Mouse (Mus musculus) layer of hippocampus, adult 18-20 months (tissue): ENCODE results near the gene Olfr5. TPM values are rescaled to one million over a fixed set of nuclear protein-coding genes. Genes with fewer than 3 reads are reported as not detected.
"Not testable (repeated sequence)": the region's sequence is repeated elsewhere in the genome, so short reads cannot be mapped to it uniquely, and the experiment has no call there.

Experiments used
- DNase-seq, 2 experiments: peaks; one replicate each; pipeline ENCODE4 v3.0.0; 2022; ENCODE audit warnings: low spot score in 2 of 2
- long read RNA-seq: library from polyadenylated mRNA; stranded (forward); transcript quantifications from one replicate; pipeline ENCODE4 v2.0.0, GENCODE M21; 2021
- total RNA-seq, 2 experiments: library from RNA; stranded (reverse); gene quantifications; 2 replicates each; pipeline ENCODE4 v1.2.3; 2021

The Olfr5 gene
- not detected for total RNA-seq
- long read RNA-seq, result 0 reads

DNA sequence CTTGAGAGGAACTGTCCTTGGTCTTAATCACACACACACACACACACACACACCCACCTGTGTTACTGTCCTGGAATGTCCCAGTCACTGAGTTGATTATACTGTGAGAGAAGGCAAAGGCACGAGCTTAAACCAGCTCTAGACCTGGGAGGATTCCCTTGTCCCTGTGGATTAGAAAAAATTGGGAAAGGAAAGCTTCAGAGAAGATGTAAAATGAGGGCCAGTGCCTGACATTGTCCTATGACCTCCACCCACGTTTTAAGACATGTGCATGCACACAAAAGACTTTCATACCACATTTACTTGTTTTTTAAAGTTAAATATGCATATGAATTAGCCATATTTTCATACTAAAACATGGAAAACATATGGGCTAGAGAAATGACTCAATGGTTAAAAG is at the start of gene Olfr5:
Gene Olfr5 (minus strand): TSS at position 101 of the 400 bp plus-strand sequence.
- no peak for DNase-seq

DNA sequence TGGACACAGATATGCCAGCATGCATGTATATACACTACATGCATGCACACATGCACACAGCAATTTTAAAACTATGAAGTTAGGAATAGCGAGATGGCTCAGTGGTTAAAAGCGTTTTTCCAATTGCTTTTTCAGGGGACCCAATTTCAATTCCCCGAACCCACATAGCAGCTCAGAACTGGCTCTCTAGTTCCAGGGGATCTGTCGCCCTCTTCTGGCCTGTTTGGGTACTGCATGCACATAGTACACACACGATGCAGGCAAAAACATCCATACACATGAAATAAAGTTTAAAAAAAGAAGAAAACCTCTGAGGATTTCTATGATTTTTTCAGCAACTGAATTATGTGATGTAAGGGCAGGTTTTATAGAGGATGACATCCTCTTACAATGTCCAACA is 39.4 kb upstream of the Olfr5 start:
- DNase-seq, result peak in 1 of 2 experiments; percentile 5

DNA sequence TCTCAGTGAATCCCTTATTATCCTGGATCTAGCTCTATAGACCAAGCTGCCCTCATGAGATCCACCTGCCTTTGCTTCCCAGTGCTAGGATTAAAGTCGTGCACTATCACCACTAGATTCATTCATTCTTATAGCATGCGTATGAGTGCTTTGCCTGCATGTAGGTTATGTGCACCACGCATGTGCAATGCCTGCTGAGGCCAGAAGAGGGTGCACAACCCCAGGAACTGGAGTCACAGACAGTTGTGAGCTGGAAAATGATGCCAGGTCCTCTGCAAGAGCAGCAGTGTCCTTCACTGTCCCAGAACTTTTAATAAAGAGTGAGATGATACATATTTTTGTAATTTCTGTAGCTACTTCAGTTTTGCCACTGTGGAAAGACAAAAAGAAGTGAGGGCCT is 38.3 kb upstream of the Olfr5 start:
- DNase-seq, result no peak

DNA sequence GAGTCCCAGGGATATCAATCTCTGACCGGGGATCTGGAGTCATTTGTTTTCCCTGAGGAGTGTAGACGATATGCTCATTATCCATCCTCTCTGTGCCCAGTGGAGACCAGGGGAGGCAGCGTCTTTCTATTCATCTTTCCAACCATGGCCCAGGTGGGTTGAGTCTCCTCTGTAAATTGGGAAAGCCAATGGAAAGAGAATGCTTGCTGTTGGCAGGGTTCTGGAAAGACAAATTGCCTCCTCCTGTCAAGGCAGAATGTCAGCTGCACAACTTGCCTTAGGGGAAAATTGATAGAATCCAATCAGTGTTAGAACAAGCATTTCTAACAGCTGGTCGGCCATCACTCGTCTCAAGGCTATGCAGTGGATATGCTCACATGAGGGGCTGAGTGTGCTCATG is 36.1 kb upstream of the Olfr5 start, which contains the start of gene Olfr1349:
Gene Olfr1349 (minus strand): TSS at position 101 of the 400 bp plus-strand sequence.
- no peak for DNase-seq

DNA sequence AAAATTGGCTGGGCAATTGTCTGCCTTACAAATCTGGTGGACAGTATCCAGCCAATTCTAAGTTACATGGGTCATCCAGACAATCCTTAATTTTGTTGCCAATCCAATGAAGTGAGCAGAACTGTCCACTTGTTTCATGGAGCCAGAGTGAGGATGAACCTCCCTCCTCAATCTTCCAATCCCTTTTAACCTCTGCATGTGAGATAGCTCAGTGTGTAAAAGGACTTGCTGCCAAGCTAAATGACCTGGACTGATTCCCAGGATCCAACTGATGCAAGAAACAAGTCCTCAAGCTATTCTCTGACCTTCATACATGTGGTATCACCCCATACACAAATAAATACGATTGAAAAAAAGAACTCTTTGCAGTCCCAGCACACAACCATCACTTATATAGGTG is 34.9 kb upstream of the Olfr5 start:
- no peak for DNase-seq

DNA sequence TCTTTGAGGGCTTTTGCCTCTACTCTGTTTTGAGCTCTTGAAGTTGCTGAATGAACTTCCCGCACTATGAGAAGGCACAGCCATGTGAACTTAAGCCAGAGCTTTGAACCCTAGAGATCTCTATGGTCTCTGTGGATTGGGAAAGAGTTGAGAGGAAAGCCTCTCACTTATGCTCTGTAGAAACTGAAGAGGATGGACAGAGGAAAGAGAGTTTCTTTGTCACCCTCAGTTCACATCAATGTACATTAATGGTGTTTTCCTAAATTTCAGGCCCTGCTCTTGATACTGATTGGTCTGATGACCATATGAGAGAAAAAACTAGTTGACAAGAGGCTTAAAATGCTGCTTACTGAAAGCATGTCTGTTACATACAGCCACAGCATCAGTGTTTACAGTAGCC is 21.9 kb upstream of the Olfr5 start, which contains the start of gene Olfr1348:
Gene Olfr1348 (minus strand): TSS at position 101 of the 400 bp plus-strand sequence.
- no peak for DNase-seq

DNA sequence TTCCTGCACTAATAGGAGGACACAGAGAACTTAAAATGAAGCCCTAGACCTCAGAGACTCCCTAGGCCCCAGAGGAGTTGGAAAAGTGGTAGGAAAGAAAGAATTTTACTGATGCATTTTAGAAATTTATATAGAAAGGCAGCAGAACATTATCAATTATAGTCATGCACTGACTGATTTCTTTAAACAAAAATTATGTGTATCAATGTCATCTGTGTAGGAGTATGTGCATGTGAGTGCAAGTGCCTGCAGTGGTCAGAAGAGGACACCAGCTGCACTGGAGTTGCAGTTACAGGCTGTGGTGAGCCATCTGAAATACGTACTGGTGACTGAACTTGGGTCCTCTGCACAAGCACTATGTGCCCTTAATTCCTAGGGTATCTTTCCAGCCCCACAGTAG is 12.9 kb upstream of the Olfr5 start, which contains the start of gene Olfr1347:
Gene Olfr1347 (minus strand): TSS at position 101 of the 400 bp plus-strand sequence.
- DNase-seq, result no peak

DNA sequence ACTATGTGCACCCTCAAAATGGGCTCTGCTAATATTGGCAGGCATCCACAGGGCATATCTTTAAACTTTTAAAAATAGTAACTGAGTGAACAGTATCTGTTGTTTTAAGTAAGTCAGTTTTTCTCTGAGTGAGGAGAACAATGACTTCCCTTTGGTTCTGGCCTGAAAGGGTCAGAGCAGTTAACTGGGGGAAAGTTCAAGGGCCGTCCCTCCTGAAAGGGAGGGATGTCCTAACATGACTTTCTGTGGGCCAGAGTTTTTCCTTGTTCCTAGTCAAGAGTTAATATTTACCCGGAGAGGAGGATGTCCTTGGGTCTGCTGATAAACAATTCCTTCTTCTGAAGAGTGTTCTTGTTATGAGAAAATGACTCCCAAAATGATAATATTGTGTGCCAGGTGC is 9.1 kb downstream of the Olfr5 start:
- DNase-seq, result not testable (repeated sequence)

DNA sequence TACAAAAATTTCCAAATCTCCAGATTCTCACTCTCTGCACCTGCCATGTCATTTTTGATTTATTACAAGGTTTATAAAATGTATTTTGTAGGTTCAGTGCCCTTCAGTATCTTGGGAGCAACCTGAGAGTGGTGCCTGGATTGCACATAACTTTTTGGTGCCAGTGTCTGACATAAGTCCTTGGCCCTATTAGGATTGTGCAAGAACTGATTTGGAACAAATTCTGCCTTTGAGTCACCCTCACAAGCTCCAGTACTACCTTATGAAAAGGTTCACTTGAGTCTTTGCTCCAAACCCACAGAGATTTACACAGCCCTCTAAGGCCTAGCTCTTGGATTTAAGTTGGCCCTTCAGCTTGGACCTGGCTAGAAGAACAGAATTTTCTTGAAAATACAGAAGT is 19.8 kb downstream of the Olfr5 start, which contains the start of gene Olfr1346:
Gene Olfr1346 (plus strand): TSS at position 151 of the 400 bp plus-strand sequence.
- DNase-seq, result no peak

DNA sequence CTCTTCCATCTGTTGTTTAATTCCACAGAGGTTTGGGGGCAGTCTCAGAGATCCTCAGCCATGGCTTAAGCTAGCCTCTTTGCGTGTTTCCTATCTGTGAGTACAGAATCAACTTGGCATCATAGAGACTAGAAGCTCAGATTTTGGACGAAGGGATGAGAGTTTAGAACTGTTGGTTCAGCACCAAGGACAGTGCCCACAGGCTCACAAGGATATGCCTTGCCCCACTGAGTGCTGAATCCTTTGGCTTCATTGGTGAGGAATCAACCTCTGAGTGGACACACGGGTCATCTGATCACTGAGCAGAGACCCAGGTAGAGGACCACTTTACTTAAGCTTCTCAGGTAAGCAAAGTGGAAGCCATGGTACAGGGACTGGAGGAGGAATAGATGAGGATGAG is 30.3 kb downstream of the Olfr5 start:
- DNase-seq, result no peak

DNA sequence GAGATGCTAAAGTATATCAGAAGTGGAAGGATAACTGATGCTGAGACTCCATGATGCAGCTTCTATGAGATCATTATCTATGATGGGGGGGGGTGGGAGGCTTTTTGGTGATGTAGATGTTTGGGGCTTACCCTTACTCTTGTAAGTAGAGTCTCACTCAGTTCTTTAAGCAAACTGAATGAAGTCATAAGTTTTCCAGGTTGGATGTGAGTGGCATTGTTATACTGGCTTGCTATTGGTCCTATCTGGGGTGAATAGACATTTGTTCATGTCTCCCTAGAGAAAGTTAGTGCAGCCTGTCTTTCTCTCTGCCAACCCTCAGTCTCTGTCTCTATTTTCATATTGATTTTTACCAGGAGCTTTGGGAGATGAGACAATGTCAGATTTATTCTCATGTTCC is 30.9 kb downstream of the Olfr5 start, which contains the start of gene Olfr1336:
Gene Olfr1336 (plus strand): TSS at position 301 of the 400 bp plus-strand sequence.
- no peak for DNase-seq

DNA sequence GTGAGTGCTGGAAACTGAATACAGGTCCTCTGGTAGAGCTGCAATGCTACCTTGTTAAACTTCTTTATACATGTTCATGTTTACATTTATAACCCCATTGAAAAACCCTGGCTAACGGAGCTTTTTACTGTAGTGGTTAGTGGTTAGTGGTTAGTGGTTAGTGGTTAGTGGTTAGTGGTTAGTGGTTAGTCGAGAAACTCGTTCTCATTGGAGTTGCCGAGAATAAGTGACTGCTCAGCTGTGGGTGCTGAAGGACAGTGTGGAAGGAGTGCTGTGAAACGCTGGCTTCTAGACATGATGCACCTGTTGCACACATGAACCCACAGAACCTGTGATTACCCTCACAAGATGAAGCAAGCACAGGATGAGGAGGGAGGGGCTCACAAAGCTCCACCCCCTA is 39.0 kb downstream of the Olfr5 start:
- DNase-seq, result no peak

DNA sequence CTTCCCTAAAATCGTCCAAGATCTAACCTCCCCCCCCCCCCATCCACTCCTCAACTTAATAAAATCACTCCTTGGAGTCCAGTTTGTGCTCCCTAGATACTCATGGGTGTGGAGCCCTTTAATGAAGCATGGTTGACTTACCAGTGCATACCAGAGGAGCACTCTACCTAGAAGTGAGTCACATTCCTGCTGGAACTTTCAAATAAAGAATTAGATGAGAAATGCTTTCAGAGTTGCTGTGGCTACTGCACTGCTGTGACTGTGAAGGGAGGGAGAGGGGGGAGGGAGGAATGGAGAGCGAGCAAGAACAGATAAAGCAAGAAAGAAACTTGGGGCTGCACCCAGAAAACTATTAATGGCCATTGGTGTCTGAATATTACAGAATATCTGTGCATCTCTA is 45.6 kb downstream of the Olfr5 start:
- no peak for DNase-seq

DNA sequence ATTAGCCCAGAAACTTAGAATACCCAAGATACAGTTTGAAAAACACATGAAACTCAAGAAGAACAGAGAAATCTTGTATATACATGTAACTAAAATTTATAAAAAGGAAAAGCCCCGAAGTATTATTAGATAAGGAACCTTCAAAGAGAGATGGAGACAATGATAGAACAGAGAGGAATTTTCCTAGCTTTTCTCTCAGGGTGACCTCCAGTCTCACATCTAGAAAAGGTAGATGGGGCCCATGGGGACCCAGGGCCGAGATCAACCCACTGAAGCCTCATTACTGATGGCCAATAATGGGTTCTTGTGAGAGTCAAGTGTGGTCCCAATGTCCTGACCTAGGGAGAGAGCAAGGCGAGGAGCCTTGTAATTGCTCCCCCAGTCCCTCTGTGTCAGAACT is 48.4 kb downstream of the Olfr5 start, which contains the start of gene Olfr1344:
Gene Olfr1344 (plus strand): TSS at position 301 of the 400 bp plus-strand sequence.
- DNase-seq, result no peak

DNA sequence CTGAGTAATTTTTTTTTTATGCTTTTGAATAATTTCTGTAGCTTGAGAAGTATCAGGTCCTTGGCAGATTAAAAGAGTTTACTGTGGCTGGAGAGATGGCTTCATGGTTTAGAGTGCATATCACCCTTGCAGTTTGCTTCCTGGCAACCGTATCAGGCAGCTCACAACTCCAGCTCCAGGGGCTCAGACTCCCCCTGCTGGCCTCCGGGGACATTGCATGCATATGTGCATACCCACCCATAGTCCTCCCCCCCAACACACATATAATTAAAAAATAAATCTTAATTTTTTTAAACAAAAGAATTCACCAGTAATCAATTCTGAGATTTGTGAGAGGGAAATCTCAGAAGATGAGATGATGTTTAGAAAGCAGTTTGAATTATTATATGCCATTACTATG is 56.4 kb downstream of the Olfr5 start:
- peak in 1 of 2 experiments; percentile 29 for DNase-seq

DNA sequence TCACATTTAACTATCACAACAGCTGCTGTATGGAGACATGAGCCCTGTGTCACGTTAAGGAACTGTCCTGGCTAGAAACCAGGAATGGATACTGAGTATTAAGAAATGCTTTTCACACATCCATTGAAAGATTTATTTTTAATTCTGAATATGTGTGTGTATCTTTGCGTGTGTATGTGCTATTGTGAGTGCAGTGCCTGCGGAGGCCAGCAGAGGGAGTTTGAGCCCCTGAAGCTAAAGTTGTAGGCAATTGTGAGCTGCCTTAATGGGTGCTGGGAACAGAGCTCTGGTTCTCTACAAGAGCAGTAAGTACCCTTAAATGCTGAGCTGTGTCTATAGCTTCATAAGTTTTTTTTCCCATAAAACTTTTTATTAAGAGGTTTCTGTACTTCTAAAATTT is 57.4 kb downstream of the Olfr5 start:
- no peak for DNase-seq

Other genes starting within 250 kb of the Olfr5 start
- gene Epp13, start 234.2 kb downstream of the Olfr5 start, total RNA-seq, result not detected
- gene Zfp667, start 200.4 kb downstream of the Olfr5 start, total RNA-seq, result 10 to 100 TPM; 17.0 to 19.5 TPM
- gene Zfp583, start 155.7 kb downstream of the Olfr5 start, total RNA-seq, result 10 to 100 TPM in 1 of 2 experiments, 1 to 10 TPM in 1; 9.8 to 10.1 TPM
- gene Gm3854, start 143.2 kb downstream of the Olfr5 start, total RNA-seq, result 1 to 10 TPM; 6.2 to 6.3 TPM
- 1 to 10 TPM; 4.8 to 6.9 TPM for gene Zfp78, start 123.7 kb downstream of the Olfr5 start, total RNA-seq
- gene Zfp28, start 103.6 kb downstream of the Olfr5 start, total RNA-seq, result 1 to 10 TPM; 7.5 to 8.6 TPM
- 10 to 100 TPM; 20.3 to 21.6 TPM for gene Smim17, start 88.2 kb downstream of the Olfr5 start, total RNA-seq
- gene Gm20715, start 76.7 kb downstream of the Olfr5 start, total RNA-seq, result under 1 TPM; 0.42 to 0.61 TPM
- 1 to 10 TPM; 1.5 to 1.7 TPM for gene Olfr1344, start 48.3 kb downstream of the Olfr5 start, total RNA-seq
- under 1 TPM in 1 of 2 experiments, not detected in 1; 0.05 TPM for gene Olfr1336, start 30.8 kb downstream of the Olfr5 start, total RNA-seq
- not detected for gene Olfr1346, start 19.8 kb downstream of the Olfr5 start, total RNA-seq
- gene Olfr1347, start 12.8 kb upstream of the Olfr5 start, total RNA-seq, result not detected
- gene Olfr1348, start 21.8 kb upstream of the Olfr5 start, total RNA-seq, result not detected
- not detected for gene Olfr1349, start 36.0 kb upstream of the Olfr5 start, total RNA-seq
- not detected for gene Olfr1350, start 77.9 kb upstream of the Olfr5 start, total RNA-seq
- 1 to 10 TPM; 6.5 to 8.3 TPM for gene Zim1, start 209.5 kb upstream of the Olfr5 start, total RNA-seq
- gene Peg3, start 243.5 kb upstream of the Olfr5 start, total RNA-seq, result 100 to 1,000 TPM; 180 to 186 TPM
- 10 to 100 TPM; 27.4 to 31.6 TPM for gene Usp29, start 243.6 kb upstream of the Olfr5 start, total RNA-seq